Mouse (Mus musculus) forebrain, embryonic 11.5 days (tissue): Measurements from ENCODE around the gene Igdcc4. TPM values are rescaled to one million over a fixed set of nuclear protein-coding genes. Genes with fewer than 3 reads are reported as not detected.

Source experiments
- ATAC-seq: fragments of 200-750 bp; cut with Nextera tagmentation; replicated peaks from 2 replicates; pipeline ENCODE4 v1.8.0; 2017; ENCODE audit warnings: moderate TSS enrichment; ENCODE audit not compliant: low FRiP score
- DNase-seq: peaks from one replicate; pipeline ENCODE4 v3.0.0-alpha.2; 2017; ENCODE audit warnings: low spot score
- H3K27ac ChIP-seq: fragments of 300-500 bp; sonication (generic); 2 replicates; pipeline ENCODE4 v1.5.1; 2014; ENCODE audit warnings: low read depth, low read length
- H3K27me3 ChIP-seq: fragments of 300-500 bp; sonication (generic); 2 replicates; pipeline ENCODE4 v1.6.1; 2014; ENCODE audit warnings: mild to moderate bottlenecking, low read length, mixed read lengths; ENCODE audit not compliant: control insufficient read depth, insufficient read depth
- H3K36me3 ChIP-seq: fragments of 300-500 bp; sonication (generic); 2 replicates; pipeline ENCODE4 v1.6.1; 2014; ENCODE audit warnings: mild to moderate bottlenecking, low read length, moderate library complexity, mixed read lengths; ENCODE audit not compliant: control insufficient read depth, insufficient read depth
- H3K4me1 ChIP-seq: fragments of 300-500 bp; sonication (generic); replicated peaks from 2 replicates; pipeline ENCODE4 v1.6.1; 2014; ENCODE audit warnings: low read length, mixed read lengths; ENCODE audit not compliant: control insufficient read depth, insufficient read depth
- H3K4me2 ChIP-seq: fragments of 300-500 bp; sonication (generic); 2 replicates; pipeline ENCODE4 v1.6.1; 2014; ENCODE audit warnings: low read depth, mild to moderate bottlenecking, low read length, moderate library complexity, mixed read lengths; ENCODE audit not compliant: severe bottlenecking
- H3K4me3 ChIP-seq: fragments of 300-500 bp; sonication (generic); 2 replicates; pipeline ENCODE4 v1.5.1; 2014; ENCODE audit warnings: low read depth, low read length
- H3K9ac ChIP-seq: fragments of 300-500 bp; sonication (generic); 2 replicates; pipeline ENCODE4 v1.6.1; 2014; ENCODE audit warnings: low read length
- H3K9me3 ChIP-seq: fragments of 300-500 bp; sonication (generic); 2 replicates; pipeline ENCODE4 v1.6.1; 2016; ENCODE audit warnings: low read length, mixed read lengths; ENCODE audit not compliant: control insufficient read depth
- WGBS: fragments of 180-500 bp; shearing (Covaris S2); extraction: QIAGEN DNeasy Blood & Tissue Kit; methylation state at CpG from one replicate; pipeline ENCODE4 v1.1.7; 2014; 5-methylcytosine and 5-hydroxymethylcytosine counted together
- polyA plus RNA-seq: library from polyadenylated mRNA; unstranded; fragments of >200 nt; fragmentation: Nextera tagmentation; extraction: Ambion mirVana; gene quantifications from 2 replicates; pipeline ENCODE4 v1.2.1, GENCODE M21; 2014

Igdcc4 gene
- polyA plus RNA-seq, 1 experiment from 2014 or later = 14.9 TPM

DNA sequence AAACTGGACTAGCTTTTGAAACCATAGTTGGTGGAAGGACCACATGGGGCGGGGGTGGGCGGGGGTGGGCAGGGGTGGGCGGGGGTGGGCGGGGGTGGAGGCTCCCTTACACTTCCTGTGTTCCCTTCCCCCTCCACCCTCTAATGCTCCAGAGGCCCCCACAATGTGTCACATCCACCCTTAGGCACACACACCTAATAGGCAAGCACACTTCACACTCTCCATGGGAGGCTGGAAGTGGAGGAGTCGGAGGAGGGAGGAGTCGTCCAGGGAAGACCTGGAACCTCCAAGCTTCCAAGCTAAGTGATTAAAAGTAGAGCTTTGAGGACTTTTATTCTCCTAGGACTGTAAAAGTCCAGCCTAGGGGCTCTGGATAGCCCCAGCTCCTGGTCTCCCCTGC lies 67.2 kb downstream of the Igdcc4 start:
- ATAC-seq = no peak
- no peaks in the 10 kb centered on the region; the same call in 1 of the 2 replicates for H3K36me3 ChIP-seq
- peak overlapping the region; percentile 42 for H3K27ac ChIP-seq
- no peaks in the 10 kb centered on the region for H3K9me3 ChIP-seq
- no peak for DNase-seq
- H3K4me3 ChIP-seq = no peak overlapping the region
- H3K4me1 ChIP-seq = peaks cover 32% of the 10 kb centered on the region
- 53% methylated on average over 4 of the region's 6 CpGs for WGBS
- no peak overlapping the region for H3K9ac ChIP-seq
- no peak overlapping the region for H3K4me2 ChIP-seq
- H3K27me3 ChIP-seq = no peaks in the 10 kb centered on the region

DNA sequence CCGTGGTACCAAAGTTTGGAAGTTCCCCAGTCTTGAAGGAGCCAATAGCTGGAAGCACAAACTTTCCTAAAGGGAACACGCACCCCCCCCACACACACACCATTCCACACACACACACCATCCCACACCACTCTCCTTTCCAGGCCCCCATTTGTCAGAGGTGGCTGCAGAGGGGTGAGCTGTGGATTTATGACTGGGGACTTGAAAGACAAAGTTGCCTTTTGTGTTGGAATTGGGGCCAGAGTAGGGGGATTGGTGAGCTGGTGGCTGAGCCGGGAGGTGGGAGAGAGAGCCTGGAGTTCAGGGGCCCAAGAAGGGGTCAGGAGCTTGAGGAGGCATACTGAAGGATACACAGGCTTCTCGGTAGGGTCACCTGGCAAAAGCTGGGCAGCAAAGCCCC lies 67.7 kb downstream of the Igdcc4 start:
- peak overlapping the region; percentile 42 for H3K27ac ChIP-seq
- ATAC-seq (no peak), DNase-seq (no peak)
- no peaks in the 10 kb centered on the region for H3K27me3 ChIP-seq
- H3K36me3 ChIP-seq = no peaks in the 10 kb centered on the region; the same call in 1 of the 2 replicates
- H3K4me2 ChIP-seq = no peak overlapping the region
- WGBS = 41% methylated on average over 4 of the region's 4 CpGs
- H3K9me3 ChIP-seq = no peaks in the 10 kb centered on the region
- peaks cover 28% of the 10 kb centered on the region for H3K4me1 ChIP-seq
- H3K9ac ChIP-seq = peak overlapping the region; percentile 13; the same call in 1 of the 2 replicates
- no peak overlapping the region for H3K4me3 ChIP-seq

DNA sequence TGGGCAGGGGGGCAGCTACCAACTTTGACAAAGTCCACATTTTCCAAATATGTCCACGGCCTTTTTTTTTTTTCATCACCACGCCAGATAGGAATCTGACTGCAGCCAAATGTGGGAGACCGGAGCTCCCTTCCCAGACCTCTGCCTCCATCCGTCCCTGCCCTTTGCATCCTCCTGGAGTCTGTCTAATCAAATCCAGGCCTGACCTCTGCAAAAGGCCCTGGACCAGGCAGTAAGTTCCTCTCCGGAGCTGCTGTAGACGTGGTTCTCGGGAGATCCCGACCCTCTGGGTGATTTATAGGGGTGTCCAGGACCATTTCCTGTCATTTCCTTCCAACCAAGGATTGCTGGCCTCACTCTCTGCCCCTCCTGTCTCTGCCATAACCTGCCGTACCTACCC lies 71.4 kb downstream of the Igdcc4 start:
- no peak overlapping the region for H3K9ac ChIP-seq
- H3K36me3 ChIP-seq = no peaks in the 10 kb centered on the region; the same call in 1 of the 2 replicates
- H3K4me2 ChIP-seq = no peak overlapping the region
- DNase-seq (no peak), ATAC-seq (no peak)
- 72% methylated on average over 9 of the region's 9 CpGs for WGBS
- no peak overlapping the region for H3K4me3 ChIP-seq
- H3K9me3 ChIP-seq = no peaks in the 10 kb centered on the region
- H3K27me3 ChIP-seq = no peaks in the 10 kb centered on the region
- no peak overlapping the region for H3K27ac ChIP-seq
- peaks cover 43% of the 10 kb centered on the region for H3K4me1 ChIP-seq

DNA sequence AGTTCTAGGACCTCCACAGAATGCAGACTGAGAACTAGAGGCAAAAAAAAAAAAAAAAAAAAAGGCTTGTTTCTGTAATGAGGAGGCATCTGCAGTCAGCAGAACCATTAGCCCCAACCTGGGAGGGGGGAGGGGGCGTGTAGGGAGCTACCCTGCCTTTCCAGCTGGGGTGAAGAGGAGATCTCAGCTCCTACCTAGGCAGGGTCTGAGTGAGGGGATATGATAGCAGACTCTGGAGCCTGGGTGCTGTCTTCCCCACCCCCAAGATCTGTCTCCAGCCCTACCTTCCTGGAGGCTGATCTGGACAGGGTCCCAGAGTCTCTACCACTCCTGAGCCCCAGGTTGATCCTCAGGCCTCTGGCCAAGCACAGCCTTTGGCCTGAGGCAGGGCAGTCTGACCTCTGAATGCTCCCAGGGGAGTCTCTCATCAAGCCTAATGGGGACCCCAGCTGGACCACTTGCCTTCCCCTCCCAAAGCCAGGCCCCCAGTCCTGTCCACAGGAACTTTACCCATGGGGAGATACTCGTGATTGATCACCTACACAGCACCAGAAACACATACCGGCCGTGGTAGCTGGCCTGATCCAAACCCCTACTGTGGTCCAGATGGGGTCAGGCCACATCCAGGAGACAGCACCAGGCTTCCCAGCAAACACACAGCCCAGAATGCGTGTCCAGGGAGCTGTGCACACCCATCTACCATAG lies 74.1 kb downstream of the Igdcc4 start:
- Histone ChIP-seq H3K36me3 (no peaks in the 10 kb centered on the region; the same call in 1 of the 2 replicates), H3K27ac (peak overlapping the region; percentile 98), H3K9ac (peak overlapping the region; percentile 54), H3K4me2 (peak overlapping the region; percentile 37), H3K27me3 (no peaks in the 10 kb centered on the region), H3K4me3 (no peak overlapping the region), H3K4me1 (peaks cover 55% of the 10 kb centered on the region), H3K9me3 (no peaks in the 10 kb centered on the region)
- DNase-seq (no peak), ATAC-seq (no peak; the same call in 1 of the 2 replicates)
- 11% methylated on average over 5 of the region's 5 CpGs for WGBS

DNA sequence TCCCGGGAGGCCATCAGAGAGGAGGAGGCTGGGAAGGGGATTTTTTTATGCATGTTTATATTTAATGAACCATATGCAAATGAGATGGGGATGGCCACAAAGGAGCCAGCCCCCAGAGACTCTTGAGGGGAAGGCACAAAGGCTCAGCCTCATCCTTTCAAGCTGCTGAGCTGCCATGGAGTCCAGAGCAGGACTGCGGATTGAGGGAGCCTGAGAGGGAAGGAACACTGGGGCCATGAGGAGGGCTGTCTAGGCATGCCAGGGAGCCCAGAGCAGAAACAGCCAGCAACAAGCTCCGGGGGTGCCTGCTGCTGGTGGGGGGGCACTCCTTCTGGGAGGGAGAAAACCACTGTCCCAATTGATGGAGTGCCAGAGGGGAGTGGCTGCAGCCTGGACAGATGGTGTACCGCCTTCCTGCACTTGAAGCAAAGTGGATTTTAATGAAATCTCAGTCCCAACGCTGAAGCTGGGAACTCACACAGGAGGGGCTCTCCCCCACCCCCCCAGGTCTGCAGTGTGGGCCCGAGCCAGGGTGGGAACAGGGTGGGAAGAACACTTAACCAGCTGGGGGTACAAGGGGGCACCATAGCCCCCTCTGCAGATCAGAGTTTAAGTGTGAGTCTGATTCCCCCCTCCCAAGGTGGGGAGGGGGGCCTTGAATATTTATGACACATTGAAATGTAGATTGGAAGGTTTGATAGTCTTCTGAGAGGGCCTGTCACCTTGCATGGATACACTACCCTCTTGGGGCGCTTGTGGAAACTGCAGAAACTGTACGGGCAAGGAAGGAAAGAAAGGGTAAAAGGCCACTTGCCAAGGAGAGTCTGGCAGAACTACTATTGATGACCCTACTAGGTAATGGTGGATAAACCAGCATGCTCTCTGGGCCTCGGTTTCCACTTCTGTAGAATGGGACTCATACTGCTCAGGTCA lies 74.9 kb downstream of the Igdcc4 start:
- peak; percentile 73 for ATAC-seq
- Histone ChIP-seq H3K9ac (peak overlapping the region; percentile 54), H3K27ac (peak overlapping the region; percentile 98), H3K4me3 (no peak overlapping the region), H3K4me1 (peaks cover 61% of the 10 kb centered on the region), H3K4me2 (peak overlapping the region; percentile 37), H3K36me3 (peaks cover 2% of the 10 kb centered on the region; the same call in 1 of the 2 replicates), H3K27me3 (no peaks in the 10 kb centered on the region), H3K9me3 (no peaks in the 10 kb centered on the region)
- 24% methylated on average over 9 of the region's 9 CpGs for WGBS
- peak; percentile 81 for DNase-seq

DNA sequence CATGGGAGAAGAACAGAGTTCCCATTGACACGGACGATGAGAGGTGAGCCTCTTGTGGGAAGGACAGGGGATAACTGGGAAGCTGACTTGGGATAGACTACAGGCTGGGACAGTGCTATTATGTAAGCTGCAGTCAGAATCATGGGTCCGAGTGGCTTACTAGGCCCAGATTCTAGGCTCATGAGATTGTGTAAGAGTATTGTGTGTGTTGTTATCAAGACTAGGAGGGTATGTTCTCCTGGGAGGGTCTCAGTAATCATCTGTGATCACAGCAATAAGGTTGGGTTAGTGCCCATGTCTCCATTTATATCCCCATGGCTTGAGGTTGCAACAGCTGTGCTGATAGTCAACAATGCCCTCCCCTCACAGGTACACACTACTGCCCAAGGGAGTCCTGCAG lies 76.2 kb downstream of the Igdcc4 start:
- H3K27me3 ChIP-seq = no peaks in the 10 kb centered on the region
- H3K9ac ChIP-seq = peak overlapping the region; percentile 55; the same call in 1 of the 2 replicates

DNA sequence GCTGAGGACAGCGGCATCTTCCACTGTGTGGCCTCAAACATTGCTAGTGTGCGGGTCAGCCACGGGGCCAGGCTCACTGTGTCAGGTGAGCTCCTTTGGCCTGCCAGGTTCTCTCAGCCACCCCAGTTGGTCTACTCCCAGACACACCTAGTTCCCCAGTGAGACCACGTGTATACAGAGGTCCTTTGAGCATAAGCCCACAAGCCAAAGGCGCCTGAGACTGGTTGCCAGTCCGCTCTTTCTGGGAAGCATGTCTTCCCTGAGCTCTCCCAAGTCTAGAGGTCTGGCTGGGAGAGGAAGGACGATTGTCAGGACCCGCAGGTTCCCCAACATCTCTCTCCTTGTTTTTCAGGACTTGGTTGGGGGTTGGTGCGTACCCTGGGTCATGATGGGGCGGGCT lies 76.6 kb downstream of the Igdcc4 start:
- no peaks in the 10 kb centered on the region for H3K9me3 ChIP-seq
- WGBS = 35% methylated on average over 10 of the region's 10 CpGs
- H3K27me3 ChIP-seq = no peaks in the 10 kb centered on the region
- peak overlapping the region; percentile 29; the same call in 1 of the 2 replicates for H3K4me2 ChIP-seq
- peak overlapping the region; percentile 98 for H3K27ac ChIP-seq
- H3K4me1 ChIP-seq = peaks cover 64% of the 10 kb centered on the region
- H3K9ac ChIP-seq = peak overlapping the region; percentile 55
- ATAC-seq (no peak), DNase-seq (no peak)
- H3K36me3 ChIP-seq = peaks cover 9% of the 10 kb centered on the region; the same call in 1 of the 2 replicates
- H3K4me3 ChIP-seq = no peak overlapping the region

More for the DNA sequence above, 76.2 kb downstream of the Igdcc4 start:
- Histone ChIP-seq H3K4me1 (peaks cover 64% of the 10 kb centered on the region), H3K36me3 (peaks cover 5% of the 10 kb centered on the region; the same call in 1 of the 2 replicates), H3K9me3 (no peaks in the 10 kb centered on the region), H3K27ac (peak overlapping the region; percentile 98), H3K4me2 (no peak overlapping the region; the same call in 1 of the 2 replicates), H3K4me3 (no peak overlapping the region)
- ATAC-seq (no peak), DNase-seq (no peak)
- 65% methylated on average over 3 of the region's 3 CpGs for WGBS

DNA sequence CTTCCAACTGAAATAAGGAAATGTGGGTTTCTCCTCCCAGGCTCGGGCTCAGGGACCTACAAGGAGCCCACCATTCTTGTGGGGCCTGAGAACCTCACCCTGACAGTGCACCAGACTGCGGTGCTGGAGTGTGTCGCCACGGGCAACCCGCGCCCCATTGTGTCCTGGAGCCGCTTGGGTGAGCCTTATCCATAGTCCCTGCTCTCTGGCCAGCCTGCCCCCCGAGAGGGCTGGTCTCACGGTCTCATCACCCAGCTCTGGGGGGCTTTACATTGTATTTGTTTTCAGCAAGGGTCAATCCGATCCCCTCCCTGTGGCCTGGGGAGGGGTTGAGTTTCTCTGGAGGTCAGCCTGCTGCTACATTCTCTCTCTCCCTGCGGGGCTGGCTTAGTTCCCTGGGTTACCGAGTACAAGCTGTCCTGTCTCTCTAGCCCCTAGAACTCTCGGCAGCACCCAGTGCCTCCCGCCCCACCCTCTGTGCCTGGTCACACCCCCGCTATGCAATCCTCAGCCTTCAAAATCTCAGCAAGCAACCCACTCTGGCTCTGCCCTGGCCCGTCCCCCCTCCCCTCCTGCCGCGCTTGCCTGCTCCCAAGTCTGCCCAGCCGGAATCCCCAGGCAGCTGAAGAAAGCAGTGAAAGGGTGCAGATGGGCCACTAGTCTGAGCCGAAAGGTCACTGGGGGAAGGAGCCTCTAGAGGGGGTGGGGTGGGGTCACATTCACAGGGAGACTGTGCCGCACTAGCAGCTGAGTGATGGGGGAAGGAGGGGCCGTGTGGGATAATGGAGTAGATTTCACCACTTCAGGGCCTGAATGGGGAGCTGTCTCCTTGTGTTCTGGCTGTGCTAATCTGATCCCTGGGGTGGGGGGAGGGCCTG lies 77.3 kb downstream of the Igdcc4 start:
- ATAC-seq (peak; percentile 71), DNase-seq (peak; percentile 84)
- peak overlapping the region; percentile 29 for H3K4me2 ChIP-seq
- H3K36me3 ChIP-seq = peaks cover 9% of the 10 kb centered on the region; the same call in 1 of the 2 replicates
- H3K9ac ChIP-seq = peak overlapping the region; percentile 55
- H3K27me3 ChIP-seq = no peaks in the 10 kb centered on the region
- H3K9me3 ChIP-seq = no peaks in the 10 kb centered on the region
- 3% methylated on average over 22 of the region's 22 CpGs for WGBS
- peaks cover 64% of the 10 kb centered on the region for H3K4me1 ChIP-seq
- peak overlapping the region; percentile 98 for H3K27ac ChIP-seq
- H3K4me3 ChIP-seq = no peak overlapping the region
